Mouse (Mus musculus) ES-E14 (cell line): ENCODE data around the gene Olfr221. TPM values are rescaled to one million over a fixed set of nuclear protein-coding genes. Genes with fewer than 3 reads are reported as not detected.
A peak's percentile ranks its signal among the peaks of the same experiment; 100 is the strongest.

ENCODE experiments used
- DNase-seq: peaks from one replicate; pipeline ENCODE4 v3.0.0-alpha.2; 2013; ENCODE audit warnings: low read depth, low spot score
- H3K27ac ChIP-seq: 2 replicates; pipeline ENCODE4 v1.5.1; 2012; ENCODE audit warnings: low read depth, mild to moderate bottlenecking, low read length, moderate library complexity, mixed read lengths; ENCODE audit not compliant: poor library complexity, insufficient read depth, severe bottlenecking
- H3K36me3 ChIP-seq: 2 replicates; pipeline ENCODE4 v1.6.1; 2012; ENCODE audit warnings: mild to moderate bottlenecking, low read length, moderate library complexity, mixed read lengths; ENCODE audit not compliant: control insufficient read depth, poor library complexity, insufficient read depth, severe bottlenecking
- H3K4me1 ChIP-seq, 2 experiments: fragments of 150-350 bp in 1 of 2; sonication (generic) in 1 of 2; 2 replicates each; pipeline ENCODE4 v1.6.1; 2012; ENCODE audit warnings: low read length in 2 of 2, mild to moderate bottlenecking in 1 of 2, mixed read lengths in 1 of 2; ENCODE audit not compliant: control insufficient read depth in 2 of 2, insufficient read depth in 2 of 2, poor library complexity in 1 of 2
- H3K4me3 ChIP-seq, 2 experiments: fragments of 150-350 bp in 1 of 2; sonication (generic) in 1 of 2; 2 replicates each; pipeline ENCODE4 v1.5.1; 2012; ENCODE audit warnings: low read length in 2 of 2, low read depth in 1 of 2, mild to moderate bottlenecking in 1 of 2, mixed read lengths in 1 of 2; ENCODE audit not compliant: insufficient read depth in 1 of 2, poor library complexity in 1 of 2, severe bottlenecking in 1 of 2
- H3K9ac ChIP-seq: 2 replicates; pipeline ENCODE4 v1.6.1; 2012; ENCODE audit warnings: low read depth, mild to moderate bottlenecking, low read length, mixed read lengths; ENCODE audit not compliant: poor library complexity, insufficient read depth, severe bottlenecking
- H3K9me3 ChIP-seq: fragments of 150-350 bp; sonication (generic); 2 replicates; pipeline ENCODE4 v1.6.1; 2012; ENCODE audit warnings: low read depth, mild to moderate bottlenecking, low read length; ENCODE audit not compliant: control insufficient read depth, insufficient read depth
- CHD2 ChIP-seq: IDR thresholded peaks from 2 replicates; pipeline ENCODE4 v1.6.1; 2014; ENCODE audit warnings: mild to moderate bottlenecking, low read depth, low read length, inconsistent platforms
- HCFC1 ChIP-seq: IDR thresholded peaks from 2 replicates; pipeline ENCODE4 v1.6.1; 2012; ENCODE audit warnings: low read length, inconsistent platforms, borderline replicate concordance; ENCODE audit not compliant: insufficient read depth
- MAFK ChIP-seq: IDR thresholded peaks from 2 replicates; pipeline ENCODE4 v1.6.1; 2014; ENCODE audit warnings: mild to moderate bottlenecking, low read depth, low read length, inconsistent platforms; ENCODE audit not compliant: insufficient read depth
- ZC3H11A ChIP-seq: IDR thresholded peaks from 2 replicates; pipeline ENCODE4 v1.6.1; 2012; ENCODE audit warnings: low read depth, mild to moderate bottlenecking, inconsistent platforms, low read length, borderline replicate concordance
- ZNF384 ChIP-seq: IDR thresholded peaks from 2 replicates; pipeline ENCODE4 v1.6.1; 2012; ENCODE audit warnings: low read depth, low read length, inconsistent platforms
- in situ Hi-C, 2 experiments: fragments of 600-800 bp; cut with MboI; formaldehyde crosslinking; loops; one replicate each; pipeline ENCODE4 v1.15.1; 2025; ENCODE audit warnings: low sequenced_read_pairs in 2 of 2, inconsistent platforms in 1 of 2; ENCODE audit not compliant: unreplicated experiment in 2 of 2
- total RNA-seq: library from RNA; depleted of rRNA; stranded (reverse); fragments of 300-350 nt; gene quantifications from 2 replicates; pipeline ENCODE4 v1.2.3, GENCODE M21; 2012

Olfr221 gene
- total RNA-seq, 1 experiment = not detected

- TF ChIP-seq ZC3H11A (peak; percentile 84; the same call in 1 of the 2 replicates), CHD2 (no peak)
- peaks cover 3 to 7% of the 10 kb centered on the region in 2 experiments; a peak in 2 of 4 replicates for H3K4me1 ChIP-seq
- peak; percentile 57 for DNase-seq
- no peaks in the 10 kb centered on the region for H3K9me3 ChIP-seq
- no peak overlapping the region for H3K4me3 ChIP-seq
- in situ Hi-C loops = no loop called here
- H3K27ac ChIP-seq = no peak overlapping the region
- no peak overlapping the region for H3K9ac ChIP-seq
- H3K36me3 ChIP-seq = no peaks in the 10 kb centered on the region
These were observed 2.8 kb upstream of the Olfr221 start for GRCm38 (mm10) chr14:52044901-52045678.

- Histone ChIP-seq H3K36me3 (no peaks in the 10 kb centered on the region), H3K4me3 (no peak overlapping the region), H3K9ac (no peak overlapping the region), H3K4me1 (peaks cover 3 to 7% of the 10 kb centered on the region in 2 experiments; a peak in 2 of 4 replicates), H3K9me3 (no peaks in the 10 kb centered on the region), H3K27ac (no peak overlapping the region)
- no peak for DNase-seq
- in situ Hi-C loops = no loop called here
- TF ChIP-seq ZC3H11A = no peak
- TF ChIP-seq ZNF384 = no peak
- TF ChIP-seq HCFC1 = no peak
- no peak for TF ChIP-seq CHD2
- no peak for TF ChIP-seq MAFK
These were observed 1.2 kb upstream of the Olfr221 start for GRCm38 (mm10) chr14:52043446-52043845.

GRCm38 (mm10) chr14:52039332-52039731 lies 2.9 kb downstream of the Olfr221 start:
- H3K27ac ChIP-seq = no peak overlapping the region
- H3K36me3 ChIP-seq = no peaks in the 10 kb centered on the region
- no peak for DNase-seq
- H3K4me1 ChIP-seq = no peaks in the 10 kb centered on the region
- no peak overlapping the region for H3K9ac ChIP-seq
- TF ChIP-seq MAFK = no peak
- no peak for TF ChIP-seq CHD2
- no peak for TF ChIP-seq ZNF384
- TF ChIP-seq HCFC1 = no peak
- no peak for TF ChIP-seq ZC3H11A
- no peak overlapping the region for H3K4me3 ChIP-seq
- H3K9me3 ChIP-seq = no peaks in the 10 kb centered on the region
- in situ Hi-C loops = no loop called here

- no peak overlapping the region for H3K4me3 ChIP-seq
- in situ Hi-C loops = no loop called here
- no peak for DNase-seq
- TF ChIP-seq ZC3H11A = no peak
- TF ChIP-seq MAFK = no peak
- no peak for TF ChIP-seq ZNF384
- TF ChIP-seq CHD2 = no peak
- TF ChIP-seq HCFC1 = no peak
- H3K36me3 ChIP-seq = no peaks in the 10 kb centered on the region
- H3K4me1 ChIP-seq = no peaks in the 10 kb centered on the region
- no peak overlapping the region for H3K9ac ChIP-seq
- no peak overlapping the region for H3K27ac ChIP-seq
- H3K9me3 ChIP-seq = no peaks in the 10 kb centered on the region
These were observed 6.3 kb downstream of the Olfr221 start for GRCm38 (mm10) chr14:52035926-52036325.
